Mouse (Mus musculus) lung, postnatal 0 days (tissue): ENCODE measurements around the gene E130218I03Rik. TPM values are rescaled to one million over a fixed set of nuclear protein-coding genes. Genes with fewer than 3 reads are reported as not detected.
A peak's percentile ranks its signal among the peaks of the same experiment; 100 is the strongest.

Experiments
- ATAC-seq: fragments of 200-750 bp; cut with Nextera tagmentation; 2 replicates; pipeline ENCODE4 v1.8.0; 2017; ENCODE audit warnings: moderate library complexity
- DNase-seq: peaks from one replicate; pipeline ENCODE4 v3.0.0-alpha.2; 2016; ENCODE audit warnings: low spot score
- H3K27ac ChIP-seq: fragments of 300-500 bp; sonication (generic); 2 replicates; pipeline ENCODE4 v1.5.1; 2014; ENCODE audit warnings: antibody characterized with exemption, mild to moderate bottlenecking, low read length, mixed read lengths
- H3K27me3 ChIP-seq: fragments of 300-500 bp; sonication (generic); replicated peaks from 2 replicates; pipeline ENCODE4 v1.6.1; 2014; ENCODE audit warnings: low read length, mixed read lengths; ENCODE audit not compliant: insufficient read depth
- H3K36me3 ChIP-seq: fragments of 300-500 bp; sonication (generic); 2 replicates; pipeline ENCODE4 v1.6.1; 2014; ENCODE audit warnings: low read length, mixed read lengths; ENCODE audit not compliant: insufficient read depth
- H3K4me1 ChIP-seq: fragments of 300-500 bp; sonication (generic); 2 replicates; pipeline ENCODE4 v1.6.1; 2014; ENCODE audit warnings: antibody characterized with exemption, low read depth, low read length, mixed read lengths; ENCODE audit not compliant: insufficient read depth
- H3K4me2 ChIP-seq: fragments of 300-500 bp; sonication (generic); replicated peaks from 2 replicates; pipeline ENCODE4 v1.6.1; 2014; ENCODE audit warnings: low read depth, mild to moderate bottlenecking, low read length, moderate library complexity, mixed read lengths
- H3K4me3 ChIP-seq: fragments of 300-500 bp; sonication (generic); 2 replicates; pipeline ENCODE4 v1.5.1; 2014; ENCODE audit warnings: low read depth, low read length
- H3K9ac ChIP-seq: fragments of 300-500 bp; sonication (generic); replicated peaks from 2 replicates; pipeline ENCODE4 v1.6.1; 2014; ENCODE audit warnings: low read depth, mild to moderate bottlenecking
- H3K9me3 ChIP-seq: fragments of 300-500 bp; sonication (generic); 2 replicates; pipeline ENCODE4 v1.6.1; 2016; ENCODE audit warnings: low read length, mixed read lengths
- CTCF ChIP-seq: IDR thresholded peaks from 2 replicates; pipeline ENCODE4 v1.5.1; 2016; ENCODE audit warnings: antibody characterized with exemption, mild to moderate bottlenecking
- EP300 ChIP-seq: IDR thresholded peaks from 2 replicates; pipeline ENCODE4 v1.6.1; 2016; ENCODE audit warnings: antibody characterized with exemption, mild to moderate bottlenecking, control low read depth
- WGBS: fragments of 180-500 bp; shearing (Covaris S2); extraction: QIAGEN DNeasy Blood & Tissue Kit; methylation state at CpG from one replicate; pipeline ENCODE4 v1.1.7; 2014; 5-methylcytosine and 5-hydroxymethylcytosine counted together
- polyA plus RNA-seq: library from polyadenylated mRNA; unstranded; fragments of >200 nt; fragmentation: Nextera tagmentation; extraction: Ambion mirVana; gene quantifications from 2 replicates; pipeline ENCODE4 v1.2.1, GENCODE M21; 2015

Gene E130218I03Rik
- polyA plus RNA-seq, 1 experiment from 2014 or later = not detected

DNA sequence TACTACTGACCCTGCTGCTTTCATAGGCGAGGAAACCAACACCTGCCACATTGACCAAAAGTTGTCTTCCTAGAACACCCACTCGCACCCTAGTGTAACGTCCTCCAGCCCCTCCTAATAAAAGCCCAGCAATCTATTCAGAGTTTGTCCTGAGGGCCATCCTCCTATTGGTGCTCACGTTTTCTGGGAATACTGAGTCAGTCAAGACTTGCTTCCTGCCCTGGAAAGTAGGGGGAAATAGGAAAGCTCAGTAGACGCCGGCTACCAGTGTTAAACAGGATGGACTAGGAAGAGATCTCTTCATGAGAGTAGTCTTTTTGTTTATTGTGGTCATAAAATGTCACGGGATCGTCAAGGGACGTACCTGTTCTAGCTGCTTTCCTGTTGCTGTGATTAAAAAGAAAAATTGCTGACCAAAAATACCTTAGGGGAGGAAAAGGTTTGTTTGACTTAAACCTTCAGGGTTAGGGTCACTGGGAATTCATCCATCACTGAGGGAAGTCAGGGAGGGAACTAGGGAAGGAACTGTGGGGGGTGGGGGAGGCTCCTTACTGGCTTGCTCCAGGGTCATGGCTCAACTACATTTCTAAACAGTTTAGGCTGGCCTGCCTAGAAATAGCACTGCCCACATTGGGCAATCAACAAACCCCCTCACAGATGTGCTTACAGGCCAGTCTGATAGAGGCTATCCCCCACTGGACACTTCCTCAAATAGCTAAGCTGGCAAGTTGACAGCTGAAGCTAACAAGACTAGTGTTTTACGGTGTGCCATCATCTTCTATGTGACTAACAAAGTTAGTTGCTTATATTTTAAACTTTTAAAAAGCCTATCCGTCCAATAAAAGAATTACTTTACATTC is 45.2 kb downstream of the E130218I03Rik start:
- H3K9ac ChIP-seq = peak overlapping the region; percentile 1; the same call in 1 of the 2 replicates
- TF ChIP-seq EP300 (no peak), CTCF (no peak)
- H3K36me3 ChIP-seq = no peaks in the 10 kb centered on the region
- peaks cover 9% of the 10 kb centered on the region; the same call in 1 of the 2 replicates for H3K4me1 ChIP-seq
- DNase-seq (peak; percentile 49), ATAC-seq (no peak)
- H3K9me3 ChIP-seq = no peaks in the 10 kb centered on the region
- WGBS = 14% methylated on average over 11 of the region's 11 CpGs
- H3K27ac ChIP-seq = peak overlapping the region; percentile 98; the same call in 1 of the 2 replicates
- no peaks in the 10 kb centered on the region for H3K27me3 ChIP-seq
- H3K4me2 ChIP-seq = peak overlapping the region; percentile 94
- H3K4me3 ChIP-seq = no peak overlapping the region; the same call in 1 of the 2 replicates

- Histone ChIP-seq H3K9me3 (no peaks in the 10 kb centered on the region), H3K4me2 (no peak overlapping the region), H3K9ac (no peak overlapping the region), H3K27ac (no peak overlapping the region), H3K4me3 (no peak overlapping the region), H3K36me3 (no peaks in the 10 kb centered on the region), H3K4me1 (peaks cover 9% of the 10 kb centered on the region; the same call in 1 of the 2 replicates), H3K27me3 (no peaks in the 10 kb centered on the region)
- 19% methylated on average over 7 of the region's 7 CpGs for WGBS
- peak; percentile 95 for TF ChIP-seq CTCF
- TF ChIP-seq EP300 = no peak
- ATAC-seq (no peak), DNase-seq (peak; percentile 80)
Observed at GRCm38 (mm10) chr4:134292067-134292466, 48.6 kb downstream of the E130218I03Rik start.

- Histone ChIP-seq H3K4me3 (no peak overlapping the region), H3K9me3 (no peaks in the 10 kb centered on the region), H3K27me3 (no peaks in the 10 kb centered on the region), H3K27ac (no peak overlapping the region), H3K9ac (no peak overlapping the region), H3K36me3 (no peaks in the 10 kb centered on the region), H3K4me1 (peaks cover 6% of the 10 kb centered on the region; the same call in 1 of the 2 replicates), H3K4me2 (no peak overlapping the region)
- ATAC-seq = 0 out of 2 replicates have a peak, but pooled peaks have one; percentile 19
- DNase-seq = no peak
- WGBS = 60% methylated on average over 18 of the region's 18 CpGs
- TF ChIP-seq EP300 (no peak), CTCF (no peak)
Observed at GRCm38 (mm10) chr4:134293061-134293691, 49.7 kb downstream of the E130218I03Rik start.

DNA sequence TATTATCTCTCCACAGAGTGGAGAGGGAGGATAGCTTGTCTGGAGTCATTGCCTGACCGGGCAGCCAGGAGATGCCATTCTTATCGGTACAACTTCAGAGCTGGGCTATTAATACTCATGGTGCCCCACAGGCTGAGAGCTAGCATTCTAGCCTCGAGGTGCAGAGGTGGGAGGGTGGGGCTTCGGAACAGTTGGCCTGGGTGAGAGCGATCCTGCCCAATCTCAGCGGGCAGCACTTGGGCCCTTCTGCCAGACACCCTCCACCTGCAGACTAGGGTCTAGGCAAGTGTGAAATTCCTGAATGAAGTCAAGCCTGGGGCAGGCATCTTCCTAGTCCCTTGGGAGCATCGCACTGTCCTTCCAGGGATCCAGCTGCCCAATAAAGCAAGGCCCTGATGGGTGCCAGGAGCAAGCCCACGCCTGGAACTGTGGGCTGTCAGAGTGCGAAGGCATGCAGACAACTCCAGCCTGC is 50.3 kb downstream of the E130218I03Rik start:
- Histone ChIP-seq H3K9ac (no peak overlapping the region), H3K27ac (no peak overlapping the region), H3K27me3 (no peaks in the 10 kb centered on the region), H3K4me3 (no peak overlapping the region), H3K9me3 (no peaks in the 10 kb centered on the region), H3K4me2 (no peak overlapping the region), H3K4me1 (peaks cover under 1% of the 10 kb centered on the region; the same call in 1 of the 2 replicates), H3K36me3 (no peaks in the 10 kb centered on the region)
- WGBS = 42% methylated on average over 9 of the region's 9 CpGs
- ATAC-seq (no peak; the same call in 1 of the 2 replicates), DNase-seq (peak; percentile 12)
- no peak for TF ChIP-seq EP300
- no peak for TF ChIP-seq CTCF

Other genes starting within 250 kb of the E130218I03Rik start
- 23.8 and 25.1 TPM in 2 replicates for gene Dhdds, start 242.7 kb upstream of the E130218I03Rik start, polyA plus RNA-seq
- 0.19 TPM in 1 of 2 replicates, not detected in the other for gene Lin28a, start 224.8 kb upstream of the E130218I03Rik start, polyA plus RNA-seq
- gene Zfp683, start 189.8 kb upstream of the E130218I03Rik start, polyA plus RNA-seq = not detected in 2 replicates
- gene Crybg2, start 182.8 kb upstream of the E130218I03Rik start, polyA plus RNA-seq = 2.8 and 3.1 TPM in 2 replicates
- gene Cd52, start 148.6 kb upstream of the E130218I03Rik start, polyA plus RNA-seq = 65.8 and 65.9 TPM in 2 replicates
- gene Ubxn11, start 141.1 kb upstream of the E130218I03Rik start, polyA plus RNA-seq = 10.3 and 11.3 TPM in 2 replicates
- 476 and 513 TPM in 2 replicates for gene Sh3bgrl3, start 114.9 kb upstream of the E130218I03Rik start, polyA plus RNA-seq
- 36.6 and 74.1 TPM in 2 replicates for gene Cep85, start 56.5 kb upstream of the E130218I03Rik start, polyA plus RNA-seq
- gene Gm7534, start 40.7 kb upstream of the E130218I03Rik start, polyA plus RNA-seq = not detected in 2 replicates
- gene Catsper4, start 16.3 kb upstream of the E130218I03Rik start, polyA plus RNA-seq = 0.25 and 0.33 TPM in 2 replicates
- gene Cnksr1, start 5.3 kb upstream of the E130218I03Rik start, polyA plus RNA-seq = 11.9 and 13.0 TPM in 2 replicates
- 9.0 and 9.2 TPM in 2 replicates for gene Zfp593, start 1.9 kb downstream of the E130218I03Rik start, polyA plus RNA-seq
- gene Gm30191, start 3.3 kb downstream of the E130218I03Rik start, polyA plus RNA-seq = not detected in 2 replicates
- gene Grrp1, start 10.4 kb downstream of the E130218I03Rik start, polyA plus RNA-seq = 23.6 and 24.5 TPM in 2 replicates
- gene Pdik1l, start 44.2 kb downstream of the E130218I03Rik start, polyA plus RNA-seq = 9.9 and 10.0 TPM in 2 replicates
- 0.75 and 1.3 TPM in 2 replicates for gene Trim63, start 71.5 kb downstream of the E130218I03Rik start, polyA plus RNA-seq
- 0.79 and 1.1 TPM in 2 replicates for gene Slc30a2, start 99.5 kb downstream of the E130218I03Rik start, polyA plus RNA-seq
- 0.82 and 1.3 TPM in 2 replicates for gene Extl1, start 140.2 kb downstream of the E130218I03Rik start, polyA plus RNA-seq
- 14.1 and 16.2 TPM in 2 replicates for gene Pafah2, start 152.7 kb downstream of the E130218I03Rik start, polyA plus RNA-seq
- 260 and 357 TPM in 2 replicates for gene Stmn1, start 224.7 kb downstream of the E130218I03Rik start, polyA plus RNA-seq